Mouse (Mus musculus) lung, embryonic 16.5 days (tissue): ENCODE results near the gene Galnt15. TPM values are rescaled to one million over a fixed set of nuclear protein-coding genes. Genes with fewer than 3 reads are reported as not detected.
A peak's percentile ranks its signal among the peaks of the same experiment; 100 is the strongest.

Experiments
- ATAC-seq: fragments of 200-750 bp; cut with Nextera tagmentation; 2 replicates; pipeline ENCODE4 v1.8.0; 2017; ENCODE audit warnings: low read depth, mild to moderate bottlenecking, moderate library complexity
- H3K27ac ChIP-seq: fragments of 300-500 bp; sonication (generic); 2 replicates; pipeline ENCODE4 v1.5.1; 2014; ENCODE audit warnings: mild to moderate bottlenecking, control low read depth, low read length
- H3K27me3 ChIP-seq: fragments of 300-500 bp; sonication (generic); 2 replicates; pipeline ENCODE4 v1.6.1; 2014; ENCODE audit warnings: low read depth, low read length, mixed read lengths; ENCODE audit not compliant: control insufficient read depth, insufficient read depth
- H3K36me3 ChIP-seq: fragments of 300-500 bp; sonication (generic); 2 replicates; pipeline ENCODE4 v1.6.1; 2014; ENCODE audit warnings: low read length; ENCODE audit not compliant: control insufficient read depth, insufficient read depth
- H3K4me1 ChIP-seq: fragments of 300-500 bp; sonication (generic); replicated peaks from 2 replicates; pipeline ENCODE4 v1.6.1; 2014; ENCODE audit warnings: low read length, mixed read lengths; ENCODE audit not compliant: control insufficient read depth, insufficient read depth
- H3K4me2 ChIP-seq: fragments of 300-500 bp; sonication (generic); 2 replicates; pipeline ENCODE4 v1.6.1; 2014; ENCODE audit warnings: low read depth, low read length, control low read depth
- H3K4me3 ChIP-seq: fragments of 300-500 bp; sonication (generic); 2 replicates; pipeline ENCODE4 v1.5.1; 2014; ENCODE audit warnings: mild to moderate bottlenecking, low read length, control low read depth
- H3K9ac ChIP-seq: fragments of 300-500 bp; sonication (generic); 2 replicates; pipeline ENCODE4 v1.6.1; 2014; ENCODE audit warnings: low read length, control low read depth
- H3K9me3 ChIP-seq: fragments of 300-500 bp; sonication (generic); 2 replicates; pipeline ENCODE4 v1.6.1; 2016; ENCODE audit warnings: low read length; ENCODE audit not compliant: control insufficient read depth
- WGBS: fragments of 180-500 bp; shearing (Covaris S2); extraction: QIAGEN DNeasy Blood & Tissue Kit; methylation state at CpG from one replicate; pipeline ENCODE4 v1.1.7; 2014; 5-methylcytosine and 5-hydroxymethylcytosine counted together
- polyA plus RNA-seq: library from polyadenylated mRNA; unstranded; fragments of >200 nt; fragmentation: Nextera tagmentation; extraction: Ambion mirVana; gene quantifications from 2 replicates; pipeline ENCODE4 v1.2.1, GENCODE M21; 2015

Gene Galnt15
- polyA plus RNA-seq, 1 experiment from 2014 or later: 0.15 TPM

DNA sequence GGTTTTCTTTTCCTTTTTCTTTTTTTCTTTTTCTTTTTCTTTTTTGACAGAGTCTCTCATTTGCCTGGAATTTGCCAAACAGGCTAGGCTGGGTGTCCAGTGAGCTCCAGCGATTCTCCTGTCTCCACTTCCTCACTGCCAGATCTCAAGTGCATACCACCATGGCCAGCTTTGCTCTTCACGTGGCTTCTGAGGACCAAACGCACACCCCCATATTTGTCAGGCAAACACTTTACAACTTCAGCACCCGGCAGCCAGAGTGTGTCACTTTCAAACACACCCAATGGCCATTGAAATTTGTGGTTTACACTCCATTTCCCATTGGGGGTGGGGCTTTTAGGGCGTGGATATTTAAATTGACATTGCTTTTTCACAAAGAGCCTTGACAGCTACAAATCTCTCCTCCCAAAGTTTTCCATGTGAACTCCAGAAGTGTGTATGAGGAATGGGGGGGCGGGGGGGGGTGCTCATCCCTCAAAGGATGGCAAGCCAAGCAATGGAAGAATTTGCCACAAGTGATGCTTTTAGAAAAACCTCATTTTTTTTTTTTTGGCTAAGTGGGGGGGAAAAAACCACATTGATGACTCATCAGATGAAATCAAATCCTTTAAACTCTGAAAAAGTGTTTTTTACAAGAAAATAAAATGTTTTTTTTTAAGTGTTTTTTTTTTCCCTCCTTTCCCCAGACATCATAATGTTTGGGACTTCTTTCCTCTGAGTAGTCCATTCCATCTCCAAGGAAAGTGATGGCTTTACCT, 17.1 kb upstream of the Galnt15 start:
- Histone ChIP-seq H3K9me3 (no peaks in the 10 kb centered on the region), H3K4me1 (peaks cover 18% of the 10 kb centered on the region), H3K36me3 (no peaks in the 10 kb centered on the region), H3K4me2 (no peak overlapping the region), H3K27ac (no peak overlapping the region), H3K4me3 (no peak overlapping the region), H3K27me3 (no peaks in the 10 kb centered on the region), H3K9ac (no peak overlapping the region)
- ATAC-seq: no peak
- 38% methylated on average over 6 of the region's 6 CpGs for WGBS

DNA sequence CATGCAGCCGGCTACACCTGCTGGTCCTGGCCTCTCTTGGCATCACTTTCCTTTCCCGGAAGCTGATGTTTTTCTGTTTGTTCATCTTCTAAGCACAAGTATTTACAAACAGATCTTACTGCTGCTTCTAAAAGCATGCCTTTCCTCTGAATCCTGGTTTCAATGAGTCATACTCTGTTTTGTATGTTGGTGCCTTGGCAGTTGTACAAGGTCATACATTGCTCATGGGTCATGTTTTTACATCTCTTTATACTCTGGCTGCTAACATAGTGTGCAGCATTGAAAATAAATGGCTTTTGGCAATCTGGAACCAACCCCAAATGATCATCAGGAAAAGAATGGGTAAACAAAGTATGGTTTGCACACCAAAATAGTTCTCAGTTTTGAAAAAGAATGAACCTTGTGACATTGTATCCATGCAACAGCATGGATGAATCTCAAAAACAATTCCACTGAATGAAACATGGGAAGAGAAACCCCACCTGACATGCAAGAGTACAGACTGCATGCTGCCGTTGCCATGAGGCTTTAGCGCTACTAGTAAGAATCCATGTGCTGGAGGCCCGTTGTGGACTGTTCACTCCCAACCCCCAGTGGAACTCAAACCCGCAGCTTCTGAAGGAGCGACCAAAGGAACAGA, 13.5 kb upstream of the Galnt15 start:
- no peaks in the 10 kb centered on the region for H3K27me3 ChIP-seq
- H3K36me3 ChIP-seq: no peaks in the 10 kb centered on the region
- 70% methylated on average over 7 of the region's 7 CpGs for WGBS
- H3K9me3 ChIP-seq: no peaks in the 10 kb centered on the region
- peaks cover 24% of the 10 kb centered on the region for H3K4me1 ChIP-seq
- no peak overlapping the region for H3K4me2 ChIP-seq
- H3K4me3 ChIP-seq: no peak overlapping the region
- H3K27ac ChIP-seq: peak overlapping the region; percentile 36
- H3K9ac ChIP-seq: no peak overlapping the region
- ATAC-seq: peak; percentile 77

DNA sequence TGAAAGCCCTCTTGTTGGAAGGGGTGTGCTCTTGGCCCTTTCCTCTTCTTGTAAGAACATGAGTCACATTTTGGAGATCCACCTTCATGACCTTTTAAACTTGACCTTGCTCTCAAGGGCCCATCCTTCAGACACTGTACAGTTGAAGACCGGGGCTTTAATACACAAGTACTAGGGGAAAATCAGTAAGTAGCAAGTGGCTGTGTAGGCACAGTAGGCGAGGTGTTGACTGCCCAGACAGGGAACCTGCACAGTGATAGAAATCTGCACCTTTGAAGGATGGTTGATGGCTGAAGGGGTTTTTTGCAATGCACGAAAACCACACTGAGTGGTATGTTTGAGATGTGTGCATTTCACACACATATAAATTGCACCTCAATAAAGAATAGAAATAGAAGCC, 12.3 kb upstream of the Galnt15 start:
- Histone ChIP-seq H3K36me3 (no peaks in the 10 kb centered on the region), H3K27ac (no peak overlapping the region), H3K4me2 (no peak overlapping the region), H3K9ac (no peak overlapping the region), H3K9me3 (no peaks in the 10 kb centered on the region), H3K4me1 (peaks cover 24% of the 10 kb centered on the region), H3K27me3 (no peaks in the 10 kb centered on the region), H3K4me3 (no peak overlapping the region)
- ATAC-seq: no peak
- WGBS: 68% methylated on average over 3 of the region's 3 CpGs

DNA sequence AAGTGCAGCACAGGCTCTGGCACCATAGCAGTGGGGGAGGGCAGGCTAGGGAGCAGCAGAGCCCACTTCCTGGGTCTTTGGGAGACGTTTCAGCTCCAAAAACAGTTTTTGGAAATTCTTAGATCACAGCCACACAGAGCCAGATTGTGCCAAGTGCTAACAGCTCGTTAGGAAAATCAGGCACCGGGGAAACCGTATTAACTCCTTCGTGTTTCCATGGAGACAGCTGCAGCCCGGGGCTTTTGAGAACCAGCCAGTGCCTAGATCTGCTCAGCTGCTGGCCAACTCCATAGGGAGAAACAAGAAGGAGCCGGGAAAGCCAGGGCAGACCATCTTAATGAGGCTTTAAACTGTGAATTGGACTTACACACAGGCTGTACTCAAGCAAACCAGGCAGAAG, 11.9 kb upstream of the Galnt15 start:
- H3K36me3 ChIP-seq: no peaks in the 10 kb centered on the region
- H3K9me3 ChIP-seq: no peaks in the 10 kb centered on the region
- peaks cover 24% of the 10 kb centered on the region for H3K4me1 ChIP-seq
- peak; percentile 48 for ATAC-seq
- H3K4me2 ChIP-seq: peak overlapping the region; percentile 12; the same call in 1 of the 2 replicates
- H3K27me3 ChIP-seq: no peaks in the 10 kb centered on the region
- H3K9ac ChIP-seq: no peak overlapping the region
- H3K27ac ChIP-seq: no peak overlapping the region
- H3K4me3 ChIP-seq: no peak overlapping the region
- WGBS: 4% methylated on average over 7 of the region's 7 CpGs

DNA sequence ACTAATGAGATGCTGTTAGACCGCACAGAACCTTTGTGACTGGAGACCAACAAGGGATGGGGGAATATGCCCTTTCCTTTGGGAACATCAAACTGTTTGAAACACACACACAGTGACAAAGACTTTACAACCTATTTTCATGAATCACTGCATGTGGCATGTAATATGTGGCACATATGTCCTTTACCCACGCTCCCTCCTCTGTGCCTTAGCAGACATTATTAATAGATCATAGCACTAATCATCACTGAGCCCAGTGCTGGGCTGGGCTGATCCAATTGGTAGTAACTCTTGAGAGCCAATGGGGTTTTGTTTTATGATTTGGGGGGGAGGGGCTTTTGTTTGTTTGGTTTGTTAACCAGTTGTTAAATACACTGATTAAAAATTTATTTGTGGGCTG, 11.3 kb upstream of the Galnt15 start:
- no peak overlapping the region for H3K27ac ChIP-seq
- H3K9ac ChIP-seq: no peak overlapping the region
- no peaks in the 10 kb centered on the region for H3K27me3 ChIP-seq
- ATAC-seq: no peak
- H3K4me1 ChIP-seq: peaks cover 24% of the 10 kb centered on the region
- H3K4me2 ChIP-seq: 0 out of 2 replicates have a peak overlapping the region, but pooled peaks have one; percentile 12
- H3K9me3 ChIP-seq: no peaks in the 10 kb centered on the region
- H3K4me3 ChIP-seq: no peak overlapping the region
- 74% methylated on average over 2 of the region's 2 CpGs for WGBS
- no peaks in the 10 kb centered on the region for H3K36me3 ChIP-seq

DNA sequence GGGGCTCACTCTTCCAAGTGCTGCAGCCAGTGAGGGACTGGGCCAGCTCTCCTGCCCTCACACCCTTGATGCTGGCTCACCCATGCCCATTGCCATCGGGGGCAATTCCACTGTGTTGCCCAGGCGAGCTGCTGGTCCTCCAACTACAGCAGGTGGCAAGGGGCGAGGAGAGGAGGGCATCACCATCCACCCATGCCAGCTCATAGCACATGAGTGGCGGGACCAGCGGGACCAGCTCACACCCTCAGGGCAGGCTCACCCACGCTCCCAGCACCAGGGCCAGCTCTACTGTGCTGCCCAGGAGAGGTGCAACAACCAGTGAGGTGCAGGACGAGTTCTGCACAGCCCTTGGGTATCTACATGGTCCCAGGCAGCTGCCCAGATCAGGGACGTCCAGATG, 9.7 kb upstream of the Galnt15 start:
- WGBS: 71% methylated on average over 8 of the region's 8 CpGs
- H3K9ac ChIP-seq: no peak overlapping the region
- no peak for ATAC-seq
- peaks cover 28% of the 10 kb centered on the region for H3K4me1 ChIP-seq
- H3K36me3 ChIP-seq: no peaks in the 10 kb centered on the region
- no peak overlapping the region for H3K27ac ChIP-seq
- no peaks in the 10 kb centered on the region for H3K27me3 ChIP-seq
- no peak overlapping the region for H3K4me3 ChIP-seq
- H3K9me3 ChIP-seq: no peaks in the 10 kb centered on the region
- no peak overlapping the region for H3K4me2 ChIP-seq

DNA sequence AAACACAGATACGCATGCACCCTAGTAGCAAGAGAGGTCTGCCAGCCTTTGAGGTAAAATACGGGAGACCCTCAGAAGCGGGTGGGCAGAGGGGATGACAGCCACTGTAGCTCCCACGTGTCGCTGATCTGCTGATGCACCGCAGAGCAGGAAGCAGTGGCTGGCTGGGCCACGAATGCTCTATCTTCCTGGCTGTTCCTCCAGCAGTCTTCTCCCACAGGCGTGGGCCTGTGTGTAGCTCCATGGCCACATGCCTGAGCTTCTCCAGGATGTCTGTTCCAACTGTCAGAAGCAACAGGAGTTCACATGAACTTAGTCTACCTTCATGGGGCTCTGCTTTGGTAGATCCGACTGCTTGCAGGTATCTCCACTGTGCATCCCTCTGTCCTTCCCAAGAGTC, 6.8 kb upstream of the Galnt15 start:
- Histone ChIP-seq H3K36me3 (no peaks in the 10 kb centered on the region), H3K4me1 (peaks cover 8% of the 10 kb centered on the region), H3K4me2 (no peak overlapping the region), H3K27ac (no peak overlapping the region), H3K27me3 (no peaks in the 10 kb centered on the region), H3K4me3 (no peak overlapping the region), H3K9me3 (no peaks in the 10 kb centered on the region), H3K9ac (no peak overlapping the region)
- no peak for ATAC-seq
- WGBS: 57% methylated on average over 9 of the region's 9 CpGs

DNA sequence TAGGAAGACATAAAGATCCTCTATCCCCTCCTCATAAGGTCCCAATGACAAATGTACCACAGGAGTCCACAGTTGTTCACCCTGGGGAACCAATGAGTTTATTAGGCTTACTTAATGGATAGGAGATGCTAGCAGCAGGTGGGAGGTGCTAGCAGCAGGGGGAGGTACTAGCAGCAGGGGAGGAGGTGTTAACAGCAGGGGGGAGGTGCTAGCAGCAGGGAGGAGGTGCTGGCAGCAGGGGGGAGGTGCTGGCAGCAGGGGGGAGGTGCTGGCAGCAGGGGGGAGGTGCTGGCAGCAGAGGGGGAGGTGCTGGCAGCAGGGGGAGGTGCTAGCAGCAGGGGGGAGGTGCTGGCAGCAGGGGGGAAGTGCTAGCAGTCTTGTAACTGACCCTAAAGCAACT, 6.3 kb upstream of the Galnt15 start:
- Histone ChIP-seq H3K27ac (no peak overlapping the region), H3K9me3 (no peaks in the 10 kb centered on the region), H3K4me3 (no peak overlapping the region), H3K4me1 (peaks cover 4% of the 10 kb centered on the region), H3K9ac (no peak overlapping the region), H3K36me3 (no peaks in the 10 kb centered on the region), H3K4me2 (no peak overlapping the region), H3K27me3 (no peaks in the 10 kb centered on the region)
- no peak for ATAC-seq

DNA sequence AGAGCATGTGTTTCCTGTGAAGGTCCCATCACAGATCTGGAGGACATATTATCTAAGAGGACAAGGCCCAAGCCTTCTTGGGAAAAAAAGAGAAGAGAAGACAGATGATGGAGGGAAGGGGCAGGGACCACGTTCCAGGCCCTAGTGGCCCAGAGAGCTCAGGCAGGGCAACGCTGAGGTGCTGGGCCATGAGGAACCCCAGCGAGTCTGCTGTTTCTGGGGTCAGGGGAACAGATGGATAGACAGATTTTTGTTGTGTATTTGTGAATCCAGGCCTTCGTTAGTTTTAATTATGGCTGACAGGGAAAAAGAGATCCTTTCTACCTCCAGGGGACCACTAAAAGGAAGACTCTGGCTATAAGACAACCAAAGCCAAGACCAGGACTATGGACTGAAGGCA, 4.9 kb upstream of the Galnt15 start:
- H3K27me3 ChIP-seq: no peaks in the 10 kb centered on the region
- H3K9ac ChIP-seq: no peak overlapping the region
- no peak overlapping the region for H3K27ac ChIP-seq
- H3K4me1 ChIP-seq: peaks cover 9% of the 10 kb centered on the region
- no peak for ATAC-seq
- no peak overlapping the region for H3K4me2 ChIP-seq
- H3K9me3 ChIP-seq: no peaks in the 10 kb centered on the region
- no peaks in the 10 kb centered on the region for H3K36me3 ChIP-seq
- 78% methylated on average over 4 of the region's 4 CpGs for WGBS
- no peak overlapping the region for H3K4me3 ChIP-seq
